In genomic region chr15:102079924-102080323, GRCm38 (mm10) we compare ENCODE assay signal across 2 mouse cellular contexts. TPM values are rescaled to one million over a fixed set of nuclear protein-coding genes. Genes with fewer than 3 reads are reported as not detected.
"Had no signal": no experiment of that assay in that cellular context is flagged by ENCODE, and none has a peak within 500 bp of the region (broad histone marks: within the 10 kb centered on the region; RNA-seq: fewer than 3 reads in every experiment).

No protein-coding gene starts in this region.

RNA-seq across cellular contexts. Expression of gene Tns2, which starts 20.3 kb away (rescaled TPM):
- total RNA-seq: megakaryocyte-erythroid progenitor cell, adult 5-6 weeks had no signal

RNA-seq across cellular contexts. Expression of gene Krt18, which starts 51.9 kb away (rescaled TPM):
- polyA plus RNA-seq: myocyte had no signal
